Mouse (Mus musculus): ENCODE results near the gene Med8.

Med8 gene

DNA sequence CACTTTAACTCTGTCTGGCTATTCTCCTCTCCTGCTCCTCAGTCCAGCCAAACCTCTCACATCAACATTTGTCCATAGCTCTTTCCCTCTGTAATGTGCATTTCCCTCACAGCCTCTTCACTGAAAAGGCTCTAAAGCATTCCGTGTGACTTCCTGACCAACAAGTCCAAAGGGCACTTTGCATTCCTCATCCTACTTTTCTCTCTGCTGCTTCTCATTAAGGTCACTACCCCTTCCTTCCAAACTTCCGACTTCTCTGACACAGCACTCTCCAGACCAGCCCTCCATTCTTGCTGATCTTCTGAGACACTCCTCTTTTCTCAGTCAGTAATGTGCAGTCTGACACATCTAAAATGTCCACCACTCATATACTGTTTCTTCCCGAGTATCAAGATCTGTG, 12.7 kb upstream of the Med8 start:
- no peak for TF ChIP-seq GATA4 (IDR thresholded peaks at IDR 0.05; ENCODE audit: insufficient replicate concordance, low read length)

DNA sequence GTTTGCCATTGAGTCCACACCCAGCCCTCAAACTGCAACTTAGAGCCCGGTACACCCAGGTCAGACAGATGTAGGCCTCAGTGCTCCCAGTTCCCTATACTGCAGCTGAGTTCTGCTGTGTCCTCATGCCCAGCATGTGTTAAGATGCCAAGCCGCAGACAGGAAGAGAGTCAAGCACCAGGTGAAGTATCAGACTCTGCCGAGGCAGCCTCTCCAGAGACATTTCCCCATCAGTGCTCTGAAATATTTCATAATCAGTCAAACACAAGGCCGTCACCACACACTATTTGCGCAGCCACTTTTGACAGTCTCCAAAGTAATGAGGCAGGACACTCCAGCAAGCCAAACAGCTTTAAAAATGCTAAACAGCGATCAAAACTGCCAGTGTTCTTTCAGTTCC, 10.7 kb upstream of the Med8 start:
- no peak for TF ChIP-seq GATA4 (IDR thresholded peaks at IDR 0.05; ENCODE audit: insufficient replicate concordance, low read length)

DNA sequence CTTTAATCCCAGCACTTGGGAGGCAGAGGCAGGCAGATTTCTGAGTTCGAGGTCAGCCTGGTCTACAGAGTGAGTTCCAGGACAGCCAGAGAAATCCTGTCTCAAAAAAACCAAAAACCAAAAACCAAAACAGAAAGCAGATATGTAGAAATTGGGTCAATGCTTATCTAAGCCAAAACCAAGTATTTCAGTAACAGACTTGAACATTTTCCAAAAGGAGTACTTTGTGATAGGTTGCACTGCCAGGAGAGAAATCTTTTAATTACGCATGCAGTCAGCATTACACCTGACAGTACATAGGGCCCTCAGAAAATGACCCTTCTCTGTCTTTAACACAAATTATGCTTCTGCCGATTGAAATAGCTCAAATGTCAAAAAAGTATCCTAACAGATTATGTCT, 7.7 kb upstream of the Med8 start:
- 0 out of 2 replicates have a peak, but pooled peaks have one; percentile 12 for TF ChIP-seq GATA4 (IDR thresholded peaks at IDR 0.05; ENCODE audit: insufficient replicate concordance, low read length)

DNA sequence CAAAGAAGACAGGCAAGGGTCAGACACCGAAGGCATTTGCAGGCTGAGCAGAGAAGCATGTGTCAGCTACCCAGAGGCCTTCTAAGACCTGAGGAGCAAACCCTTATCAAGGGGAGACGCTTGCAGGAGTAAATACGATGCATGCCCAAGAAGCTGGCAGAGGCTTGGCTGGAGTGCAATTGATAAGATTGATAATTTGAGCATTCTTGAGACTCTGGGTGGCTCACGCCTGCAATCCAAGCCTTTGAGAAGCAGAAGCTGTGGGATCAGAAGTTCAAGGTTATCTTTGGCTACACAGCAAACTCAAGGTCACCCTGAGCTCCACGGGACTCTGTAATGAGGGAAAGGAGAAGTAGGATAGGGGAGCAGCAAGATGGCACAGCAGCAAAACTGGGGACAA, 7.2 kb upstream of the Med8 start:
- TF ChIP-seq GATA4 (IDR thresholded peaks at IDR 0.05; ENCODE audit: insufficient replicate concordance, low read length): no peak

DNA sequence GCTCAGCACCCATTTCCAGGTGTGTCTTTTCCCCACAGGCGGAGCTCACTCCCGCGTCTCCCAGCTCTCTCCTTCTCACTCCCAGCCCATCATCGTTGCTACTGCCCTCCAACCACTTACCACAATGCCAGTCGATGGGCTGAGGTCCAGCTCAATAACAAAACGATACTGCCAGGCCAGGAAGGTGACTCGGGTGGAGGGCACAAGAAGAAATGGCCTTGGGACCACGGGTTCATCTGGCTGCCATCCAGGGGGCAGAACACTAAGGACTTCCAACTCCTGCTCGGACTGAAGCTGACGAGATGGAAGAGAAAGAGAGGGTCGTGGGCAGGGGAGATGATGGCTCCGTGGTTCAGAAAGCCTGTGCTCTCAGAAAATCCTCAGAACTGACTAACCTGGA, 6.4 kb upstream of the Med8 start:
- no peak for TF ChIP-seq GATA4 (IDR thresholded peaks at IDR 0.05; ENCODE audit: insufficient replicate concordance, low read length)

DNA sequence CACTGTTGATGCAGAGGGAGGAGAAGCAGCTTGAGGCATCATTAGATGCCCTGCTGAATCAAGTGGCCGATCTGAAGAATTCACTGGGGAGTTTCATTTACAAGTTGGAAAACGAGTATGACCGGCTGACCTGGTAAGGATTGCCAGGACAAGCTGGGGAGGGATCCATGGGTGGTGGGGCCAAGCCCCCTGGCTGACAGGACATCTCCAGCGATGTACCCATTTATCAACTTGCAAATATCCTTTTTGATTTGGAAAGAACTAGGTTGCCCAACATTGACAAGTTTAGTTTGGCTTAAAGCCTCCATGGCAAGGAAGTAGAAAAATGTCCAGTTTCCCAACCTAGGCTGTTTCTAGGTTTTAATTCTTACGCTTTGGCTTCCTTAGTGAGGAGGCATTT, 1.7 kb downstream of the Med8 start:
- no peak for TF ChIP-seq GATA4 (IDR thresholded peaks at IDR 0.05; ENCODE audit: insufficient replicate concordance, low read length)

DNA sequence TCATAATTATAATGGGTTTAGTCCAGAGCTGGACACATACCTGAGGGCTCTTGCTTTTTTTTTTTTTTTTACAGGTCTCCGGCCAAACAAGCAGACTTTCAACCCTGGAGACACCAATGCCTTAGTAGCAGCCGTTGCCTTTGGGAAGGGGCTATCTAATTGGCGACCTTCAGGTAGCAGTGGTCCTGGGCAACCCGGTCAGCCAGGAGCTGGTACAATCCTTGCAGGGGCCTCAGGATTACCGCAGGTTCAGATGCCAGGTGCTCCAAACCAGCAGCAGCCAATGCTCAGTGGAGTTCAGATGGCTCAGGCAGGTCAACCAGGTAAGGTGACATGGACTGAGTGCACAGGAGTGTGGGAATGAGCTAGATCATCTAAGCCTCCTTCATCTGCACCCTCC, 4.4 kb downstream of the Med8 start:
- TF ChIP-seq GATA4 (IDR thresholded peaks at IDR 0.05; ENCODE audit: insufficient replicate concordance, low read length): no peak

DNA sequence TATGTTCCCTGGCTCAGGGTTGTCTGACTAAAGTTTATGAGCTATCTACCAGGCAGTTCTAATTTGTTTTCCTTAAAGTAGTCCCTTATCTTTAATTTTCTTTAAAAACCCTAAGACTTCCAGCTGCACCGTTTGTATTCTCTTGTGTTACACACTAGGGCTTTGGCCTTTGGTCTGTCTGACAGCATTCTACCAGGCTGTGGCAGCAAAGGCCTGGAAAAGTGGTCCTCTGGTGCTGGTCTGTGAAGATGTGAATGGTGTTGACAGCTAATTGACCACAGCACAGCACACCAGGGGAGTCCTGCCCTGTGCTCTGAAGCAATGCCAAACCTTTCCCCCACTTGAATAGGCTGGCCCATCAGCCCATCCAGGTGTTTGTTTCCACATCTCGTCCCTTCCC, 6.6 kb downstream of the Med8 start:
- no peak for TF ChIP-seq GATA4 (IDR thresholded peaks at IDR 0.05; ENCODE audit: insufficient replicate concordance, low read length)

DNA sequence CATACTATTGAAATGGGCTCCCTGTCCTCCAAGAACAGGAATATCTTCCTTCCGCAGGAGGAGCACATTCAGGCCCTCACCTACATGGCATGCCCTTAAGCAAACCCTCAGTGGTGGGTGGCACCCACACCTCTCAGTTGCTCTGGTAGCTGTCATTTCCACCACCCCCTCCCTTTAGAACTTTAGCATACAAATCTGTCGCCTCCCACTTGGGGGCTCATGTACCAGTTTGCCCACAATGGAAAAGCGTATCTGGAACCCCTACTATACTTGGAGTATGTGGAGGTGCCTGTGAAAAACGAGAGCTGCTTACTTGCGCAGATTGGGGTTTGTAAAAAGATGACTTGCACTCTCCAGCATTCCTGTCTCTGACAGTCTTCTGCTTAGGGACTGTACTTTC, 7.2 kb downstream of the Med8 start:
- TF ChIP-seq GATA4 (IDR thresholded peaks at IDR 0.05; ENCODE audit: insufficient replicate concordance, low read length): no peak

DNA sequence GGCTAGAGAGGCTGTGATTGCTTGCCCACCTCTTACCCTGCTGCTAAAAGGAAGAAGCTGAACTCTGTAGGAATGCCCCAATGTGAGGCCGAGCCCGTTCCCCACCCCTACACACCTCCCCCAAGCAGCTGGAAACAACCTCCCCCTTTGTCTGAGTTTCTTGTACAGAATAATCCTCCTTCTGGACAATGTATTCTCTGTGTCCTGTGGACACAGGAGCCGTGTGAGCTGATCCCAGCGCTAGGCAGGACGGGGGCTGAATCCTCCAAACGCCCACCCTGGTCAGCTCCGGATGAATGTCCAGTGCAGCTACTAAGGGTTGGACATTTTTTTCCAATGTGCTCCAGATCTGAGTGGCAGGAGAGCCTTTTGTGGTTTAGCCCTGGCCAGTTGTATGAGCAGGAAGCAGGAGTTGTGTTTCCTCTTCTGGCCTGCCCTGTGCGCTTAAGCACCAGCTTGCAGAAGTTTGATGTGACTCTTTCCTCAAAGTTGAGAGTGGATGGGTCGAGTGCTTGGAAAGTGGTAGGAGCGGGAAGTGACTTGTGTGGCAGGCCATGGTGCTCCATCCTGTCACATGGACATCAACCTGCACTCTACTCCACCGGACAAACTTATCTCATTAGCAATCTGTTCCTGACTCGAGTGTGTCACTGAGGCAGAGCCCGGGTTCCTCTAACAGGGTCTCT, 8.1 kb downstream of the Med8 start:
- TF ChIP-seq GATA4 (IDR thresholded peaks at IDR 0.05; ENCODE audit: insufficient replicate concordance, low read length): no peak

DNA sequence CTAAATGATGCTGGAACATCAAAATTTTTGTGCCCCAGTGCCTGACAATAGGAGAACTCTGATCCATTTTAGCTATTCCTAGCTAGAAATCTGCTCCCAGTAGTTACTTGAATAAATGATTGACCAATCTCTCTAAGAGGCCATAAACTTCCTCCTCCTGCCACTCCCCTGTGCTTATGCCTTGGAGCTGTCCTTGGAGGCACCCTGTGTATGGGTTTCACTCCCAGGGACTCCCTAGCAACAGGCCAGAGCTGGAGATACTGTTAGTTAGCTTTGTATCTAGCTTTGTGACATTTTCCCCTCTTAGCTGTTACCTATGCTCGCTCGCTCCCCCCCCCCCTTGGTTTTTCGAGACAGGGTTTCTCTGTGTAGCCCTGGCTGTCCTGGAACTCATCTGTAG, 12.2 kb downstream of the Med8 start:
- TF ChIP-seq GATA4 (IDR thresholded peaks at IDR 0.05; ENCODE audit: insufficient replicate concordance, low read length): no peak

DNA sequence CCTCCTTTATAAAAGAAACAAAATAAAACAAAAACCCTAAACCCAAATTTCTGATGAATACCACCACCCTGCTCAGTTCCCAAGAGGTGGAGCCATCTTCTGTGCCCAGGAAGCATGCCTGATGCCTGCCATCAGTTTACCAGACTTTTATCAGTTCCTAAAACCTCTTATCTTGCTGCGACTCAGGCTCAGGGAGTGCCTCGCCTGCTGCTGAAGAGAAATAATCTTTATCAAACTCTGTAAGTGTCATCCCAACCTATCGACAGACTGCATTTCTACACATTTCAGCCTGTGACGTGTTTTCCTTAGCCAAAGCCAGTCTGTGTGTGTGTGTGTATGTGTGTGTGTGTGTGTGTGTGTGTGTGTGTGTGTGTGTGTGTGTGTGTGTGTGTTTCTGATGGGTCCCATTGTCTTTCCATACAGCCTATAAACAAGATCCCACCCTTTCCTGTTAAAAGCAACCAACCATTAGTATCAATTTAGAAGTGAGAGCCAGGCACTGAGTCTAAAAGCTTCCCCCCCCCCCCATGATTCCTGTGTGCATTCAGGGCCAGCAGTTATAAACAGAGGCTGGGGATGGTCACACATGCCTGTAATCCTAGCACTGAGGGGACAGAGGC, 15.5 kb downstream of the Med8 start:
- no peak for TF ChIP-seq GATA4 (IDR thresholded peaks at IDR 0.05; ENCODE audit: insufficient replicate concordance, low read length)

DNA sequence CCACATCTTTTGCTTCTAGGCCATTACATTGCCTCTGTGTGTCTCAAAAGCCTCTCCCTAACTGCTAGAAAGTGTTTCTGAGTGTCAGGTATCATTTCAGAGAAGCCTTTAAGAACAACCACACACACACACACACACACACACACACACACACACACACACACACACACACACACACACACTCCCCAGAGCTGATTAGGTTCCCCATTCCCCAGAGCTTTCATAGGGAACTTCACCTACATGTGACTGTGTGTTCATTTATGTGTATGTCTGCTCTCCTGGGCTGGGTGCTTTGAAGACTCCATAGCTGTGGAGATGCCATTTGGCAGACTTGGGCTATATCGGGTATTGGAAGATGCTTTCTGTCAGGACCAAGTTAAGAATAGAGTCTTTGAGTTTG, 16.2 kb downstream of the Med8 start:
- no peak for TF ChIP-seq GATA4 (IDR thresholded peaks at IDR 0.05; ENCODE audit: insufficient replicate concordance, low read length)

DNA sequence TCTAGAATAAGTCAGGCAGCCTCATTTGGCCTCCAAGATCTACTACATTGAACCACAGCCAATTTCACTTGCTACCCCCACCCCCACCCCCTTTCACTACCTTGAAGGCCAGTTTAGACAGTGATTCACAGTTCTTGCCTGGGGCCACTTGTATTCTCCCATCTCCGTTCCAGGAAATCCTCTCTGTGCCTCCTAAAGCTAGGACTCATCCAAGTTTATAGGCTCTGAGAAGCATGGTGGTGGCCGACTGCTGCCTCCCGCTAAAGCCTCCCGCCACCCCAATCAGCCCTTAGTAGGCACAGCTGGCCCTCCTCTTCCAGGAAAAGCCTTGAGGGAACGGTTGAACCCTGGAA, 18.3 kb downstream of the Med8 start:
- no peak for TF ChIP-seq GATA4 (IDR thresholded peaks at IDR 0.05; ENCODE audit: insufficient replicate concordance, low read length)

DNA sequence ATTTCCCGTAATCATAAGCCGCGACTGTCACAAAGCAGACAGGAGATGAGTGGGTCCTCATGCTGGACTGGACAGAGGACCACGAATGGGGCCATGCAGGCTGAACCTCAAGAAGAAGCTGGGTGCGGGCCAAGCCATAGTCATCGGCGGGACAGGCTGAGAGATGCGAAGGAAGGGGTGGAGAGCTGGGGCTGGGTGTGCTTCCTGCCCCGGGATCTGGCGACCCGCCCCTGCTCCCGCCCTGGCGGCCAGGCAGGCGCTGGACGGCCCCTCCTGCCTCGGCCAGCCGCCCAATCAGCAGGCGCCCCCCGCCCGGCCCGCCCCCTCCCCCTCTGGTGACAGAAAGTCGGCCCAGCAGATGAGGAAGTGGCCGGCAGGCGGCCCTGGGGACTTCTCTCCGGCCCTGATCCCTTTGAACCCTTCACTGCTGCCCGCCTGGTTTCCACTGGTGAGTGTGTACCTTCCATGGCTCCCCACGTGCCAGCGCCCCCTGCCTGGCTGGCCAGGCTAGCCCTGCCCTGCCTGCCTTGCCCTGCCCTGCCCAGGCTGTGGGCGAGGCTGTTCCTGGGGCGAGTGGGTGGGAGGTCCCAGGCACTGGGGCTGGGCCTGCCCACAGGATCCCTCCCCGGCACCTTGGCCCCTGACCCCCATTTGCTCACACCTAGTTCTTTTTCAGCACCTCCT, 18.8 kb downstream of the Med8 start, which contains the start of gene Elovl1:
TSS of gene Elovl1 (plus strand) at position 326 of the 684 bp plus-strand sequence.
- no peak for TF ChIP-seq GATA4 (IDR thresholded peaks at IDR 0.05; ENCODE audit: insufficient replicate concordance, low read length)

DNA sequence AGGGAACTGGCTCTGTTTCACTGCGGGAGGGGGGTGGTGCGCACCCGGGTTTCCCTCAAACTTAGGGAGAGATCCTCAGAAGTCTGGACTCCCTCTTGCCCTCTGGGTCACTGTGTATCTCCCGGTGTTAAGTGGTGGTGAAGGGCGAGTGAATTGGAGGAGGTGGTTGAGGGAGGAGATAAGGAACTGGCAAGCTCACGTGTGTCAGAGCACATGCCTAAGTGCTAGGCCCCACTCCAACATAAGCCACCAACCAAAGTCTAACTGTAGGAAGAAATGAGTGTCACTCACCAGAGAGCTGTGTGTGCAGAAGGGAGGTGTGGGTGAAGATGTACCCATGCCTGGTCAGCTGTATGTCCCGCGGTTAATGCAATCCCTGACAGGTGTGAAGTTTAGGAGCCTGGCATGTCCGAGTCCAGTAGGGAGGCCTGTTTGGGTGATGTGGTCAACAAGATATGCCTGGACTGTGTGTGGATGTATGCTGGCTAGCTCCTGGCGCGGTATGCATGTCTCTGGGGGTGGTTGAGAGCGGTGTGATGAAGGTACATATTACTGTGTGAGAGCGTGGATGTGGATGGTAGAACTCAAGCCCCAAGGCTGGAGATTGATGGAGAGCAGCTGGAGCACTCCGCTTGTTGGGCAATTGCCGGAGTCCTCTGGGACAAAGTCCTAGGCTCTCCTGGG, 19.5 kb downstream of the Med8 start:
- peak; percentile 62 for TF ChIP-seq GATA4 (IDR thresholded peaks at IDR 0.05; ENCODE audit: insufficient replicate concordance, low read length)
